Mouse (Mus musculus) cerebellum, adult 2 months (tissue): ENCODE measurements at regions not wholly inside any gene's neighbourhood (a gene's known extent, or its start where the extent isn't known, plus 50 kb on each side); places are given as distances from the start of the nearest gene placed in this dataset.

Source experiments
- CTCF ChIP-seq: fragments of 200-500 bp; IDR thresholded peaks from 2 replicates; pipeline ENCODE4 v1.5.1; 2011; ENCODE audit warnings: low read depth, mild to moderate bottlenecking, control low read depth, low read length, moderate library complexity, borderline replicate concordance; ENCODE audit not compliant: insufficient read depth
- POLR2A ChIP-seq: fragments of 200-500 bp; IDR thresholded peaks from 2 replicates; pipeline ENCODE4 v1.6.1; 2011; ENCODE audit warnings: low read length, control low read depth, borderline replicate concordance; ENCODE audit not compliant: insufficient read depth

GRCm38 (mm10) chr2:11364111-11364510 lies 189.8 kb downstream of the Pfkfb3 start:
- TF ChIP-seq POLR2A, result no peak
- TF ChIP-seq CTCF, result no peak
